Mouse (Mus musculus) forebrain, embryonic 15.5 days (tissue): Measurements from ENCODE around the gene Sh2d3c. TPM values are rescaled to one million over a fixed set of nuclear protein-coding genes. Genes with fewer than 3 reads are reported as not detected.

Experiments
- ATAC-seq: fragments of 200-750 bp; cut with Nextera tagmentation; replicated peaks from 2 replicates; pipeline ENCODE4 v1.8.0; 2017; ENCODE audit warnings: mild to moderate bottlenecking, moderate TSS enrichment, moderate library complexity
- H3K27ac ChIP-seq: fragments of 300-500 bp; sonication (generic); replicated peaks from 2 replicates; pipeline ENCODE4 v1.5.1; 2015; ENCODE audit warnings: mild to moderate bottlenecking, inconsistent platforms
- H3K27me3 ChIP-seq: fragments of 300-500 bp; sonication (generic); 2 replicates; pipeline ENCODE4 v1.6.1; 2015; ENCODE audit warnings: inconsistent platforms
- H3K36me3 ChIP-seq: fragments of 300-500 bp; sonication (generic); 2 replicates; pipeline ENCODE4 v1.6.1; 2015; ENCODE audit warnings: mild to moderate bottlenecking, inconsistent platforms
- H3K4me1 ChIP-seq: fragments of 300-500 bp; sonication (generic); 2 replicates; pipeline ENCODE4 v1.6.1; 2015; ENCODE audit warnings: inconsistent platforms
- H3K4me2 ChIP-seq: fragments of 300-500 bp; sonication (generic); replicated peaks from 2 replicates; pipeline ENCODE4 v1.6.1; 2015; ENCODE audit warnings: mild to moderate bottlenecking, inconsistent platforms
- H3K4me3 ChIP-seq: fragments of 300-500 bp; sonication (generic); 2 replicates; pipeline ENCODE4 v1.5.1; 2015; ENCODE audit warnings: mild to moderate bottlenecking, inconsistent platforms
- H3K9ac ChIP-seq: fragments of 300-500 bp; sonication (generic); replicated peaks from 2 replicates; pipeline ENCODE4 v1.6.1; 2015; ENCODE audit warnings: mild to moderate bottlenecking, inconsistent platforms
- H3K9me3 ChIP-seq: fragments of 300-500 bp; sonication (generic); 2 replicates; pipeline ENCODE4 v1.6.1; 2016; ENCODE audit warnings: inconsistent platforms
- WGBS: fragments of 180-500 bp; shearing (Covaris S2); methylation state at CpG from one replicate; pipeline ENCODE4 v1.1.7; 2015; ENCODE audit warnings: mixed read lengths; 5-methylcytosine and 5-hydroxymethylcytosine counted together
- polyA plus RNA-seq: library from polyadenylated mRNA; unstranded; fragments of >200 nt; fragmentation: Nextera tagmentation; extraction: Ambion mirVana; gene quantifications from 2 replicates; pipeline ENCODE4 v1.2.1, GENCODE M21; 2015

Gene Sh2d3c
- polyA plus RNA-seq, 1 experiment from 2014 or later: 39.7 TPM

- H3K4me3 ChIP-seq: no peak overlapping the region
- 94% methylated on average over 8 of the region's 8 CpGs for WGBS
- H3K9me3 ChIP-seq: no peaks in the 10 kb centered on the region
- H3K27me3 ChIP-seq: no peaks in the 10 kb centered on the region
- H3K4me2 ChIP-seq: no peak overlapping the region
- no peak for ATAC-seq
- H3K9ac ChIP-seq: no peak overlapping the region
- H3K27ac ChIP-seq: no peak overlapping the region
- no peaks in the 10 kb centered on the region for H3K4me1 ChIP-seq
- H3K36me3 ChIP-seq: peaks cover 49% of the 10 kb centered on the region
These were observed 17.8 kb upstream of the Sh2d3c start for GRCm38 (mm10) chr2:32703046-32703445.

- 81% methylated on average over 2 of the region's 2 CpGs for WGBS
- Histone ChIP-seq H3K27me3 (no peaks in the 10 kb centered on the region), H3K9ac (no peak within 1 kb of the TSS), H3K4me3 (no peak within 1 kb of the TSS), H3K4me1 (no peaks in the 10 kb centered on the region), H3K27ac (no peak within 1 kb of the TSS), H3K36me3 (peaks cover 57% of the 10 kb centered on the region), H3K4me2 (no peak within 1 kb of the TSS), H3K9me3 (no peaks in the 10 kb centered on the region)
- ATAC-seq: no peak
These were observed 16.8 kb upstream of the Sh2d3c start, which contains the start of gene Fpgs for GRCm38 (mm10) chr2:32704021-32704421. TSS of gene Fpgs (minus strand) at chr2:32704145.

DNA sequence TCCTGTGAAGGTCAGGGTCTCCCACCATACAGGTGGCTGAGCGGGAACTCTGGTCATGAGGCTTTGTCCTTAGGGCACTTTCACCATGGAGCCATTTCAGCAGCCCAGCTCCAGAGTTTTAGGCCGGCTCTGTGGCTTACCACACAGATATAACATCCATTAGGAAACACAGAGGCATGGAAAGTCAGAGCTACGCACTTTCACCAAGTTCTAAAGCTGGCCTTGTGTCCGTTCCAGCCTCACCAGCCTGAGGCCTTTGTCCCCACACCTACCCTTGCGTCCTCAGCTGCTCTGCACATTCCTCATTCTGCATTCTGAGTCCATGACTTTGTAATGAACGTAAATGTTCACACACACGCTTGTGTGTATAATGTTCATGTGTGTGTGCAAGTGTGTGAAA lies 15.8 kb upstream of the Sh2d3c start:
- 88% methylated on average over 7 of the region's 7 CpGs for WGBS
- H3K27ac ChIP-seq: no peak overlapping the region
- no peaks in the 10 kb centered on the region for H3K4me1 ChIP-seq

DNA sequence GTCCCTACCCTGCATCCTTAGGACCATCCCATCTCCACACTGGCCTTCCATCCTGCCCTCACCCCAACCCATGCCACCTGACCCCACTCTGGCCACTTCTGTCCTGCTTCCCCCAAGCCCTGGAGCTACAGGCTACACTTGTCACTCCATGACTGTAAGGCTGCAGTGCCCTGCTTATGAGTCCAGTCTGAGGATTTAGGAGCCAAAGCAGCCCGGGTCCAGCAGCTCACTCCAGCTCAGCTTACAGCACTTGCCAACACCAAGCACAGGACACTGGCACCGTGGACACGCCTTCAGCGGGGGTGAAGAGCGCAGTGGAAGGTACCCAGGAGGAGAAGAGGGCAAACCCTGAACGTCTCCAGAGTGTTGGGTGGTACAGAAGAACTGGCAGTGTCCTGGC lies 13.9 kb upstream of the Sh2d3c start:
- Histone ChIP-seq H3K27me3 (no peaks in the 10 kb centered on the region), H3K36me3 (peaks cover 74% of the 10 kb centered on the region), H3K4me1 (peaks cover 12% of the 10 kb centered on the region), H3K4me3 (no peak overlapping the region), H3K9me3 (no peaks in the 10 kb centered on the region), H3K9ac (no peak overlapping the region), H3K27ac (no peak overlapping the region), H3K4me2 (no peak overlapping the region)
- no peak for ATAC-seq
- 94% methylated on average over 6 of the region's 6 CpGs for WGBS

More for the DNA sequence above, 15.8 kb upstream of the Sh2d3c start:
- no peak for ATAC-seq
- Histone ChIP-seq H3K4me3 (no peak overlapping the region), H3K9me3 (no peaks in the 10 kb centered on the region), H3K27me3 (no peaks in the 10 kb centered on the region), H3K9ac (no peak overlapping the region), H3K4me2 (no peak overlapping the region), H3K36me3 (peaks cover 67% of the 10 kb centered on the region)

- Histone ChIP-seq H3K27ac (no peak overlapping the region), H3K27me3 (no peaks in the 10 kb centered on the region), H3K4me2 (no peak overlapping the region), H3K36me3 (peaks cover 66% of the 10 kb centered on the region), H3K9me3 (no peaks in the 10 kb centered on the region), H3K4me1 (peaks cover 14% of the 10 kb centered on the region), H3K9ac (no peak overlapping the region), H3K4me3 (no peak overlapping the region)
- 27% methylated on average over 3 of the region's 3 CpGs for WGBS
- no peak for ATAC-seq
These were observed 12.2 kb upstream of the Sh2d3c start for GRCm38 (mm10) chr2:32708643-32709042.

GRCm38 (mm10) chr2:32709521-32710137 lies 11.2 kb upstream of the Sh2d3c start:
- Histone ChIP-seq H3K4me1 (peaks cover 21% of the 10 kb centered on the region), H3K4me2 (no peak overlapping the region), H3K36me3 (peaks cover 57% of the 10 kb centered on the region), H3K27me3 (no peaks in the 10 kb centered on the region), H3K9me3 (no peaks in the 10 kb centered on the region), H3K9ac (no peak overlapping the region), H3K27ac (no peak overlapping the region), H3K4me3 (no peak overlapping the region)
- 90% methylated on average over 20 of the region's 20 CpGs for WGBS
- ATAC-seq: no peak

- H3K4me1 ChIP-seq: peaks cover 21% of the 10 kb centered on the region
- H3K27ac ChIP-seq: no peak overlapping the region
- WGBS: 91% methylated on average over 5 of the region's 5 CpGs
- H3K9ac ChIP-seq: no peak overlapping the region
- H3K9me3 ChIP-seq: no peaks in the 10 kb centered on the region
- H3K4me2 ChIP-seq: no peak overlapping the region
- no peaks in the 10 kb centered on the region for H3K27me3 ChIP-seq
- H3K36me3 ChIP-seq: peaks cover 50% of the 10 kb centered on the region
- ATAC-seq: no peak
- H3K4me3 ChIP-seq: no peak overlapping the region
These were observed 10.4 kb upstream of the Sh2d3c start for GRCm38 (mm10) chr2:32710425-32710824.

GRCm38 (mm10) chr2:32711301-32712056 lies 9.4 kb upstream of the Sh2d3c start:
- Histone ChIP-seq H3K27ac (peak overlapping the region; percentile 100; the same call in 1 of the 2 replicates), H3K4me2 (peak overlapping the region; percentile 96), H3K4me1 (peaks cover 21% of the 10 kb centered on the region)

DNA sequence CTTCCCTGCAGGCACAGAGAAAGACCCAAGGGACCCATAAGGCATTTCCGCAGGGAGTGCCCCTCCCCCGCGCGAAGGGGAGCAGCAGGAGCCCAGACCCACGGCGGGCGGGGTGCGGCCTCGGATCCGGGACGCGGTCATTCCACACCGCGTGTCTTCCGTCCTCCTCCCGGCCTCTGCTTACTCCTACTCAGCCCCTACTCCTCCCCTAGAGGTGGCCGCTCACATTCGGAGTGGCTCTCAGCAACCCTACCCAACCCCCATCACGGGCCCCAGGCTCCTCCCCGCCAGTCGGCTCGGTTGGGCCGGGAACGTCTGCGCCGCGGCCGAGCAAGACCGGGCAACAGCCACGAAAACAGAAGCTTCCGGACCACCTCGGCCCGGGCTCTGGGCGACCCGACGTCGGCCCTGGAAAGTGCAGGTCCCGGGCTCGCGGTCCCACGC lies 8.7 kb upstream of the Sh2d3c start:
- H3K4me1 ChIP-seq: peaks cover 21% of the 10 kb centered on the region
- peak overlapping the region; percentile 100 for H3K27ac ChIP-seq
- peak overlapping the region; percentile 96 for H3K4me2 ChIP-seq
- H3K36me3 ChIP-seq: peaks cover 33% of the 10 kb centered on the region
- peak; percentile 16 for ATAC-seq
- peak overlapping the region; percentile 99 for H3K4me3 ChIP-seq
- no peaks in the 10 kb centered on the region for H3K9me3 ChIP-seq
- peak overlapping the region; percentile 92 for H3K9ac ChIP-seq
- under 1% methylated on average over 41 of the region's 41 CpGs for WGBS
- H3K27me3 ChIP-seq: no peaks in the 10 kb centered on the region

More at GRCm38 (mm10) chr2:32711301-32712056, 9.4 kb upstream of the Sh2d3c start:
- peak overlapping the region; percentile 99 for H3K4me3 ChIP-seq
- no peaks in the 10 kb centered on the region for H3K9me3 ChIP-seq
- no peaks in the 10 kb centered on the region for H3K27me3 ChIP-seq
- peak overlapping the region; percentile 92 for H3K9ac ChIP-seq
- WGBS: 27% methylated on average over 9 of the region's 9 CpGs
- ATAC-seq: no peak
- peaks cover 39% of the 10 kb centered on the region for H3K36me3 ChIP-seq

- Histone ChIP-seq H3K4me1 (peaks cover 21% of the 10 kb centered on the region), H3K4me2 (peak overlapping the region; percentile 96), H3K9me3 (no peaks in the 10 kb centered on the region), H3K27ac (peak overlapping the region; percentile 100), H3K9ac (peak overlapping the region; percentile 92), H3K4me3 (peak overlapping the region; percentile 99), H3K27me3 (no peaks in the 10 kb centered on the region), H3K36me3 (peaks cover 30% of the 10 kb centered on the region)
- ATAC-seq: peak; percentile 90
- WGBS: under 1% methylated on average over 35 of the region's 44 CpGs
These were observed 8.3 kb upstream of the Sh2d3c start for GRCm38 (mm10) chr2:32712586-32712933.

DNA sequence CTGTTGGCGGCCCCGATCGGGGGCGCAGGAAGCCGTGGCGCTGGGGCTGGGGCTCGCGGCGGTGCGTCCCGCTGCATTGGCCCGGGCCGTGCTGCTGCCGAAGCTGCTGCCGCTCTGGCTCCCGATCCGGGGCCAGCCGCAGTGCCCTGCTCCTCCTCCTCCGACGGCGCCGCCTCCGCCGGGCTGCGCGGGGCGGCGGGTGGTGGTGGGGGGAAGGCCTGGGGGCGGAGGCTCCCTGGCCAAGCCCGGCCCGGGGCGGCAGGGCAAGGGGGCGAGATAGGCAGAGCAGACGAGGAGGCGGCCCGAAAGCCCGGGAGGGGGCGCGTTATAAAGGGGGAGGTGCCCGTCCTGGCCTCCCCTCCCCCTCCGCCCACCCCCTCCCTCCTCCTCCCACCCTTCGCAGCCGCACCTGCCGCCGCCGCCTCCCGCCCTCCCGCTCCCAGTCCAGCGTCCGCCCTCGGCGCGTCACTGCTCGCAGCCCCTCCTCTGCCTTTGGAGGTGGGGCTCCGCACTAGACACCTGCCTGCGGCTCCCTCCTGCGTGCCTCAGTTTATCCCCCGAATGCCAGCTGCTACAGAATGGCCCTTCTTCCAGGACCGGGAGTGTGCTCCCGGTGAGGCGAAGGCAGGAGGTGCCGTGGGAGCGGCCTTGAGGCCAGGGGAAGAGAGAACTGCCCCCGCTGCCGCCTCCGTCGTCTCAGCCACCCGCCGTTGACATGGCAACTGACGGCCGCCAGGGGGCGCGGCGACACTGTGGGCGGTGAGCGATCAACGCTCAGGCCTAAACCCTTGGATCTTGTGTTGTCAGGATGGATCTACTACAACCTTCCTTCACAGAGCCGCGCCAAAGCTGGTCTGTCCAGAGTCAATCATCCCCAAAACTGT lies 7.7 kb upstream of the Sh2d3c start, which contains the start of gene Cdk9:
Cdk9 (minus strand) TSS at position 143 of the 884 bp plus-strand sequence.
- peak within 1 kb of the TSS; percentile 96 for H3K4me2 ChIP-seq
- peak within 1 kb of the TSS; percentile 92 for H3K9ac ChIP-seq
- ATAC-seq: peak; percentile 87
- H3K27ac ChIP-seq: peak within 1 kb of the TSS; percentile 100
- H3K4me1 ChIP-seq: peaks cover 21% of the 10 kb centered on the region
- no peaks in the 10 kb centered on the region for H3K27me3 ChIP-seq
- WGBS: under 1% methylated on average over 60 of the region's 79 CpGs
- no peaks in the 10 kb centered on the region for H3K9me3 ChIP-seq
- peaks cover 24% of the 10 kb centered on the region for H3K36me3 ChIP-seq
- peak within 1 kb of the TSS; percentile 99 for H3K4me3 ChIP-seq
